Mouse (Mus musculus) hindbrain, embryonic 13.5 days (tissue): ENCODE measurements around the gene Umad1. TPM values are rescaled to one million over a fixed set of nuclear protein-coding genes. Genes with fewer than 3 reads are reported as not detected.

Experiments
- ATAC-seq: fragments of 200-750 bp; cut with Nextera tagmentation; 2 replicates; pipeline ENCODE4 v1.8.0; 2017; ENCODE audit warnings: moderate TSS enrichment; ENCODE audit not compliant: low FRiP score
- H3K27ac ChIP-seq: fragments of 300-500 bp; sonication (generic); 2 replicates; pipeline ENCODE4 v1.5.1; 2015; ENCODE audit warnings: inconsistent platforms, mild to moderate bottlenecking, moderate library complexity
- H3K27me3 ChIP-seq: fragments of 300-500 bp; sonication (generic); 2 replicates; pipeline ENCODE4 v1.6.1; 2015; ENCODE audit warnings: mild to moderate bottlenecking, inconsistent platforms
- H3K36me3 ChIP-seq: fragments of 300-500 bp; sonication (generic); 2 replicates; pipeline ENCODE4 v1.6.1; 2015; ENCODE audit warnings: mild to moderate bottlenecking, inconsistent platforms
- H3K4me1 ChIP-seq: fragments of 300-500 bp; sonication (generic); replicated peaks from 2 replicates; pipeline ENCODE4 v1.6.1; 2015; ENCODE audit warnings: inconsistent platforms
- H3K4me2 ChIP-seq: fragments of 300-500 bp; sonication (generic); 2 replicates; pipeline ENCODE4 v1.6.1; 2015; ENCODE audit warnings: inconsistent platforms, mild to moderate bottlenecking, moderate library complexity
- H3K4me3 ChIP-seq: fragments of 300-500 bp; sonication (generic); 2 replicates; pipeline ENCODE4 v1.5.1; 2015; ENCODE audit warnings: mild to moderate bottlenecking, inconsistent platforms
- H3K9ac ChIP-seq: fragments of 300-500 bp; sonication (generic); 2 replicates; pipeline ENCODE4 v1.6.1; 2015; ENCODE audit warnings: mild to moderate bottlenecking, inconsistent platforms
- H3K9me3 ChIP-seq: fragments of 300-500 bp; sonication (generic); 2 replicates; pipeline ENCODE4 v1.6.1; 2016; ENCODE audit warnings: inconsistent platforms
- WGBS: fragments of 180-500 bp; shearing (Covaris S2); methylation state at CpG from one replicate; pipeline ENCODE4 v1.1.7; 2015; 5-methylcytosine and 5-hydroxymethylcytosine counted together
- polyA plus RNA-seq: library from polyadenylated mRNA; unstranded; fragments of >200 nt; fragmentation: Nextera tagmentation; extraction: Ambion mirVana; gene quantifications from 2 replicates; pipeline ENCODE4 v1.2.1, GENCODE M21; 2015

The Umad1 gene
- polyA plus RNA-seq, 1 experiment from 2014 or later, result 48.2 TPM

DNA sequence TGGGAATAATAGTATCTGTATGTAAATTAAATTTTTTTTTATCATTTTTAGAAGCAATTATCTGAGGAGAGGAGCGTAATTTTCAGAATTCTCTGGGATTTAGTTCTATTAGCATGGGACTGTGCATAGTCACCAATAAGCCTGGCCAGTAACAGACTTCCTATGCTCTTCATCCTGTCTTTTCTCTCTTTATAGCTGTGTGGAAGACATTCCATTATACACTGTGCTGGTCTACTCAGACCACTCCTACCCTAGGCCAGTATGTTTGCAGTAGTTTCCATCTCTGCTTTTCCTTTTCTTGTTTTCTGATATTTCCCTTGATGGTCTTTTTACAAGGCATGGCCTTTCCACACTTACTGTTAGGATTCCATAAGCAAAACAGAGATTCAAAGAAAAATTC, 74.3 kb downstream of the Umad1 start:
- no peak overlapping the region for H3K4me3 ChIP-seq
- 94% methylated on average over 1 of the region's 1 CpGs for whole genome bisulfite sequencing
- no peak overlapping the region for H3K27ac ChIP-seq
- no peak for ATAC-seq
- H3K27me3 ChIP-seq, result no peaks in the 10 kb centered on the region
- no peaks in the 10 kb centered on the region; the same call in 1 of the 2 replicates for H3K9me3 ChIP-seq
- H3K9ac ChIP-seq, result no peak overlapping the region
- no peak overlapping the region for H3K4me2 ChIP-seq
- no peaks in the 10 kb centered on the region for H3K4me1 ChIP-seq
- no peaks in the 10 kb centered on the region for H3K36me3 ChIP-seq

DNA sequence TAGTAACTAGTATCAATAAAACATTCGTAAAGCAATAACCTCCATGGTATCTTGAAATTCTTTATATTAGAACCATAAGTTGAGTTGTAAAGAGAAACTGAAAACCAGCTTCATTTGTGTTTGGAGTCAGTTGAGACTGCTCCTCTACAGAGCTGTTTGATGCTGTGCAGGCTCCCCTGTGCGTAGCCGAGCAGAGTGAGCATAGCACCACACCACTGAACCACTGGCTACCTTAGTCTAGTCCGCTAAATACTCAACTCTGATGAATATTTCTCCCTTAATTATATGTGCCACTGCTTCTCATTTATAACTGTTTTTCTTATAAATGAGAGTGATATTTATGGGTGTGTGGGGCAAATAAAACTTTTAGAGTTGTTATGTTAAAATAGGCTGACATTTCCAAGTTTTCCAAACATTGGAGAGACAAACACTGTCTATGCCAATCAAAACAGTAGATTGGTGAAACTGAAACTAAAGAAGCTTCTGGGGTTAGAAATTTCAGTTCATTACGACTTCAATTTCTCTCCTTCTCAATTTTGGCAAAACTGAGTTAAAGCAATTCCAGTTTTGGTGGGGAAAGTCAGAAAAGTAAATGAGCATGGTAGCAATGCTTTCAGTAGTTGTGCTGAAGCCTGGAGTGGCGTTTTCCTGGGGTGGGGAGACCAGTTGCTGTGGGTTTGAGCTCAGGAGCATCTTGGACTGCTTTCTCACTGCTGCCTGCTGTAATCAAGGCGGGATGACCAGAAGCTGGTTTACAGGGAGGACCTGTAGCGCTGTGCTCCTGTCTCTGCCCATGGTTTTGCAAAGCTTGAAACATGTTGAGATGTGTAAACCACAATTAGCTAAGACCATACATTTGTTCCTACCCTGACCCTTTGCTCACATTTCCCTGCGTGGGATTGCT, 77.7 kb downstream of the Umad1 start:
- no peak overlapping the region for H3K4me2 ChIP-seq
- H3K9ac ChIP-seq, result no peak overlapping the region
- WGBS, result 88% methylated on average over 9 of the region's 9 CpGs
- no peak overlapping the region for H3K4me3 ChIP-seq
- H3K36me3 ChIP-seq, result no peaks in the 10 kb centered on the region
- ATAC-seq, result no peak
- no peaks in the 10 kb centered on the region for H3K27me3 ChIP-seq
- no peaks in the 10 kb centered on the region for H3K4me1 ChIP-seq
- no peaks in the 10 kb centered on the region for H3K9me3 ChIP-seq
- no peak overlapping the region for H3K27ac ChIP-seq

DNA sequence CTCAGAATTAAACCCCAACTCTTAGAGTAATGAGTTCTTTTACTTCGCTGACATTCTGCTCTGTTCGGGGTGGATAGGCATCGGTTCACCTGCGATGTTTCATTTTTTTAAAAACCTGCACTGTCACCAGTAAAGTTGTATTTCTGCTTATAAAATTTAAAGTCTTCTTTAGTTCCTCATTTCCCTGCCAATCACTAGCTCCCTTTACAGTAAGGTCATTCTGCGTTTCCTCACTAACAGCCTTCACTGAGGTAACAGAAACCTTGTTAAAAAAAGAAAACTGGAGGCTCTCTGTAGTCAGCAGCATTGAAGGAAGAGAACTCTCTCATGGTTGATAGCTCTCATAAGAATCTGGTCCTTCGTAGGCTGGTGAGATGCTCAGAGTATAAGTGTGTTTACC, 80.4 kb downstream of the Umad1 start:
- H3K27ac ChIP-seq, result no peak overlapping the region
- H3K36me3 ChIP-seq, result no peaks in the 10 kb centered on the region
- no peaks in the 10 kb centered on the region for H3K27me3 ChIP-seq
- H3K4me1 ChIP-seq, result no peaks in the 10 kb centered on the region
- ATAC-seq, result no peak
- no peak overlapping the region for H3K9ac ChIP-seq
- no peaks in the 10 kb centered on the region for H3K9me3 ChIP-seq
- WGBS, result 89% methylated on average over 6 of the region's 6 CpGs
- no peak overlapping the region for H3K4me3 ChIP-seq
- no peak overlapping the region for H3K4me2 ChIP-seq

DNA sequence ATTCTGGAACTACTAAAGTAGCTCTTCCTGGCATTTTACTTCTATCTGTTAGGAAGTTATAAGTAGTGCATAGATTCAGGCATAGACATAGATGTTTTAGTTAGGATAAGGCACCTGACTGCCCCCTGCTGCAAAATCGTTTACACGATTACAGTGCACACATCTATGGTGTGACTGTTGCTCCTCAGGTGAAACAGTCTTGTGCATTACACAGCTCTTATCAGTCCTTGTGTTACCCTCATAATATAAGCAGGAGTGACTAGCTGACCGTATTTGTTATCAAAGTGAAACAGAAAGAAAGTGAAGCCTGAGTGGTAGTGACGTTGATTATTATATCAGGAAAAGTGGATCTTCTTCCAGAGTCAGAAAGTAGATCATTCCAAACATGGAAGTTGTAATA, 84.2 kb downstream of the Umad1 start:
- 96% methylated on average over 4 of the region's 4 CpGs for WGBS
- no peak overlapping the region for H3K4me3 ChIP-seq
- ATAC-seq, result no peak
- H3K27me3 ChIP-seq, result no peaks in the 10 kb centered on the region
- no peaks in the 10 kb centered on the region for H3K36me3 ChIP-seq
- no peak overlapping the region for H3K27ac ChIP-seq
- H3K4me2 ChIP-seq, result no peak overlapping the region
- no peaks in the 10 kb centered on the region for H3K9me3 ChIP-seq
- no peaks in the 10 kb centered on the region for H3K4me1 ChIP-seq
- H3K9ac ChIP-seq, result no peak overlapping the region

DNA sequence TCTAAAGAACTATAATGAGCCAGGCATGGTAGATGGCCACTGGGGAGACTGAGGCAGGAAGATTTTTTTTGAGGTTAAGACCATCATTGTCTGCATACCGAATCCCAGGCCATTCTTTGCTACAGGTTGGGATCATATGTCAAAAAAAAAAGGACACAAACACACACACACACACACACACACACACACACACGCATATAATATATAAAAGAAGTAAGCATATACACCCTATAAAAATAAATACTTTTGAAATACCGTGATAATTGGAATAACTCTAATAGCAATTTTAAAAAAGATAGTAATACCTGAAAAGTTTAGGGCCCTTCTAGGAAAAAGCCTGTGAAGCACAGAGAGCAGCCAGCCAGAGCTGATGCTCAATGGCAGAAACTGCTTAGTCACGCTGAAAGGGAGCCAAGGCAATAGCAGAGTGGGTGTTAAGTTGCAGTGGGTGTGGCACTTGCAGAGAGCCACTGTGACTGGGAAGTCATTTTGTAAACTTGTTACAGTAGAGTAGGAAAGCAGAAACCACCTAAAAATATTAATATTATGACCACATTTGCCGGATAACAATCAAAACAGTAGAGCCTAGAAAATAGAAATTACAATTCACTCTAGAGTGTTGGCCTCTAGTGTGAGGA, 86.2 kb downstream of the Umad1 start:
- Histone ChIP-seq H3K4me3 (no peak overlapping the region), H3K4me2 (no peak overlapping the region), H3K27me3 (no peaks in the 10 kb centered on the region), H3K4me1 (no peaks in the 10 kb centered on the region), H3K36me3 (no peaks in the 10 kb centered on the region), H3K27ac (no peak overlapping the region), H3K9me3 (no peaks in the 10 kb centered on the region), H3K9ac (no peak overlapping the region)
- ATAC-seq, result no peak
- 81% methylated on average over 5 of the region's 5 CpGs for WGBS

DNA sequence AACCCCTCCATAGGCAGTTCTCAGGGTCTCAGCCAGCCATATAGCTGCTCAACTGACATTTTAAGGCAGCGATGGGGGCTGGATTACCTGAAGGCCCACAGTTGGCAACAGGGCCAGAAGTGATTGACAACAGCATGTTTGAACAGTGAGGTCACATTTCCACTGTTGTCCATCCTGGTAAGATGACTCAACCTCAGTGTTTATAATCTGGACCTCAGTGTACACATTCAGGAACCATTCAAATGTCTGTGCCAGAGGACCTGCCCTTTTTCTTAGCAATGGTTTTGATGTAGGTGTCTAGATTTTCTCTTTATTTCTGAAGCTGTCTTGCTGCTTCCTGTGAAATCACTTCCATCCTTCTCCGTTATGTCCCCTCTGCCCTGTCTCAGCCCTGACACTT, 88.1 kb downstream of the Umad1 start:
- Histone ChIP-seq H3K27ac (no peak overlapping the region), H3K9me3 (no peaks in the 10 kb centered on the region), H3K4me2 (no peak overlapping the region), H3K4me1 (peaks cover 3% of the 10 kb centered on the region), H3K36me3 (no peaks in the 10 kb centered on the region), H3K27me3 (no peaks in the 10 kb centered on the region), H3K9ac (no peak overlapping the region), H3K4me3 (no peak overlapping the region)
- no peak for ATAC-seq
- WGBS, result 89% methylated on average over 2 of the region's 2 CpGs

DNA sequence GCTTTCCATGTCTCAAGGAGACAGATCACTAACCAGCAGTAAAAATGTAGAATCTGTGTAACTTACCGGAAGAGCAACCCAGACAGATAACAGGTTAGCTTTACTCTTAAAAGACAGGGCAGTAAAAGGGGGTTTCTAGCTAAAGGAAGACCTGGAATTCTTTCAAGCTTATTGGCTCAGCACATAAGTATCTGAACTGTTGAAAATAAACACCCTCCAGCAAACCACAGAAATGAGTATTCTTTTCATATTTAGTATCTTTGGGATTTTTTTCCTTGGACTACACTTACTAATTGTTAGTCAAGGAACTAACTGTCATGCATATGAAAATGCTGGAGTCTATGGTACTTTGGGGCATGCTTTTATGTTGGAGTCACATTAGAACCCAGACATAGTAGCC, 89.3 kb downstream of the Umad1 start:
- no peak overlapping the region for H3K4me3 ChIP-seq
- WGBS, result 97% methylated on average over 1 of the region's 1 CpGs

DNA sequence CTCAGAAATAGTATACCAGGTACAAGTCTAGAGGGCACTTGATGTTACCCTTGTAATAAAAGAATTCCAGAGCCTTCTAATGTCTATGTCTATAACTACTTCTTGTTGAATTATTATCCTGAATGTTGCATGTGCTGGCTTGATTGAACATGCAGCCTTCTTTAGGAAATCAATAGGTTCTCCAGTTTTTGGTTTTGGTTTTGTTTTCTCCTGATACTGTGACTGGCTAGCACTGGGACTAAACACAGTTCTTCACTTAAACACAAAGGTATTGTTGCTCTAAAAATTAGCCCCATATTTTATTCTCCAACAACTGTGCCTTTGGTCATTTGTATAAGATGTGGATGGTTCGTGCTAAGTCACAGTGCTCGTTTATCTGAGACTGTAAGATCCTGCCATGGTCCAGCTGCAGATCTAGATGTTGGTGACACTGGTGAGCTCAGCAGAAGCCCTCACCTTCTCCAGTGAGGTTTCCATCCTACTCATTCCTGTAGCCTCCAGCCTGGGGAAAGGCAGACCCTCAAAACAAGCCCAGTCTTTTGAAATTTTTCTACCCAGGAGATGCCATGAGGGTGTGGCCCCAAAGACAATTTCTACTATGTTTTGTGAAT, 90.1 kb downstream of the Umad1 start:
- peaks cover 22% of the 10 kb centered on the region for H3K4me1 ChIP-seq
- no peak overlapping the region for H3K4me2 ChIP-seq
- H3K9me3 ChIP-seq, result no peaks in the 10 kb centered on the region
- no peak overlapping the region for H3K27ac ChIP-seq
- H3K36me3 ChIP-seq, result no peaks in the 10 kb centered on the region
- H3K9ac ChIP-seq, result no peak overlapping the region
- H3K4me3 ChIP-seq, result no peak overlapping the region
- WGBS, result 93% methylated on average over 2 of the region's 2 CpGs
- ATAC-seq, result no peak
- no peaks in the 10 kb centered on the region for H3K27me3 ChIP-seq

More for the DNA sequence above, 89.3 kb downstream of the Umad1 start:
- Histone ChIP-seq H3K27me3 (no peaks in the 10 kb centered on the region), H3K36me3 (no peaks in the 10 kb centered on the region), H3K9me3 (no peaks in the 10 kb centered on the region), H3K4me1 (peaks cover 14% of the 10 kb centered on the region), H3K27ac (no peak overlapping the region), H3K9ac (no peak overlapping the region), H3K4me2 (no peak overlapping the region)
- ATAC-seq, result no peak

DNA sequence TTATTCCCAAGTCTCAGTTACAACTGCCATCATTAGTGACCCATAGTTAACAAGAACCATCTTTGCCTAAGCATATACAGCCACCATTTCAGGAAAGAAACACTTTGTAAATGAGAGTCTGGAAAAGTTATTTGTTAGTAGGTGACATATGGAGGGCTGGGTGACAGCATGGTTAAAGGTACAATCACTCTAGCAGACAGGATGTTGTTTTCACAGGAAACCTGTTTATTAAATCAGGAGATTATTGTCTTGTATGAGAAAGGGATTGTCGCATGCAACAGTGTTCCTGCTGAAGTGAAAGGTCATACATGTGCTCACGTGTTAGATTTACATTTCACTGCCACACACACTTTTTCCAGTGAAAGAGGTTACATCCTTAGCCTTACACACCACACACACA, 92.4 kb downstream of the Umad1 start:
- H3K4me2 ChIP-seq, result no peak overlapping the region
- H3K27ac ChIP-seq, result no peak overlapping the region
- ATAC-seq, result no peak
- H3K4me1 ChIP-seq, result peaks cover 22% of the 10 kb centered on the region
- H3K4me3 ChIP-seq, result no peak overlapping the region
- no peaks in the 10 kb centered on the region for H3K9me3 ChIP-seq
- no peaks in the 10 kb centered on the region for H3K27me3 ChIP-seq
- H3K9ac ChIP-seq, result no peak overlapping the region
- WGBS, result 88% methylated on average over 2 of the region's 2 CpGs
- H3K36me3 ChIP-seq, result no peaks in the 10 kb centered on the region

DNA sequence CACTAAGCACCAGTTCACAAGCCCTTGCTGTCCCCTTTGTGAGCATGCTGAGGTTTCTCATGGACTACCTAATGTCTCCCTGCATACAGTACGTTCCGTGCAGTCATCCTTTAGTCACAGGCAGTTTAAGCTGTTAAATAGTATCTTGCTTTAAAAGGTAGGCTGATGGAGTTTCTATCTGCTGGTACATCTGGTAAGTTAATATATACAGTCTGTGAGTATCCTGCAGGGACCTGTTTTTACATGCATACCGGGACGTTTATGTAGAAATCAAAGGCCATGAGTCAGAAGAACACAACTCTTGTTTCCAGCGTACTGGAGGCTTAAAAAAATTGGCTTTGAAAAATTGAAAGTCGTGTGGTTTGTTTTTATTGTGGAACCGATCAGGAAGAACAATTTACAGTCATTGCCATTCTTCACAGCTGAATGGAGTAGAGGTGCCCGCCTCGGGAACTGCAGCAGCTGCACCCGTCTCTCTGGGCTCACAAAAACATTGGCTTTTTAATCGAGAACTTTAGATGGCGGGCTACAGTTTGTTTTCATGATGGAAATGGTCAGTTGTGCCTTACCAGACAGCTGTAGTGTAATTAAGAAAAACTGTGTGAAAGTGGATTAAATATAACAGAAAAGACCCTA, 93.6 kb downstream of the Umad1 start:
- peak; percentile 69 for ATAC-seq
- H3K4me2 ChIP-seq, result peak overlapping the region; percentile 40
- no peak overlapping the region for H3K9ac ChIP-seq
- H3K4me3 ChIP-seq, result no peak overlapping the region
- no peaks in the 10 kb centered on the region for H3K27me3 ChIP-seq
- H3K36me3 ChIP-seq, result no peaks in the 10 kb centered on the region
- peak overlapping the region; percentile 4 for H3K27ac ChIP-seq
- H3K9me3 ChIP-seq, result no peaks in the 10 kb centered on the region
- WGBS, result 24% methylated on average over 12 of the region's 12 CpGs
- peaks cover 22% of the 10 kb centered on the region for H3K4me1 ChIP-seq

DNA sequence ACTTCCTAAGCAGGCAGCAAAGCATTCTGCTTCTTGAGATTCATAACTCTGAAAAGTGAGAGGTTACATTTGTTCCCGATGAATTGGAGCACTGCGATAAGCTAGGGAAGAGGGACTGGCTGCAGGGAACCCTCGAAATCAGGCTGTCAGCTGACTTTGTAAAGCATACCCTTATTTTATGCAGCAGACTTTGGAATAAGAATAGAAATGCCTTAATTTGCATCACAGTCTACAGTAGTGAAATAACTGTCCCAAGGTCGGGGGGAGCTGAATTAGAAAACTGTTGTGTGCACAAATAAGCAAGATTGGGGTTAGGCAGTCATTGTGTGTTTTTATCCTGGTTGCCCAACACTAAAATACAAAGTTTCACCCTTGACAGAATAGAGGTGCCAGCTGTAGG, 94.4 kb downstream of the Umad1 start:
- Histone ChIP-seq H3K36me3 (no peaks in the 10 kb centered on the region), H3K27ac (0 out of 2 replicates have a peak overlapping the region, but pooled peaks have one; percentile 40), H3K4me1 (peaks cover 22% of the 10 kb centered on the region), H3K4me3 (no peak overlapping the region), H3K27me3 (no peaks in the 10 kb centered on the region), H3K9me3 (no peaks in the 10 kb centered on the region), H3K4me2 (no peak overlapping the region), H3K9ac (no peak overlapping the region)
- WGBS, result 41% methylated on average over 4 of the region's 4 CpGs
- no peak for ATAC-seq

DNA sequence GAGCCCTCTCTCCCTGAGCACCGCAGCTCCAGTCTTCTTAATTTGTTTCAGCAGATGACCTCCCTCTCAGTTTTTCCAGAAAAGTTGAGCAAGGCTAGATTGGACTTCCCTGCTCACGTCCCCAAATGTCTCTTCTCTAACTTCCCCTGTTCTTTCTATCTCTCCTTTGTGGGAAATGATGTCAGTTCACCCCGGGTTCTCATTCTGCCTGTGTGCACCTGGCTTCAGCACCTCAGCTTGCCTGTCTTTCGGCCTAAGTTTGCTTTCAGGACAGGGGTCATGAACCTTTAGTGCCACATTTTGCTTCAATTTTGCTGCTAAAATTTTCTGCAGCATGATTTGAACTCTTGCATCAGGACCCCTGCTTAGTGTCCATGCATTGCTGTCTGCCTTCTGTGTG, 95.8 kb downstream of the Umad1 start:
- Histone ChIP-seq H3K27me3 (no peaks in the 10 kb centered on the region), H3K4me1 (peaks cover 22% of the 10 kb centered on the region), H3K4me2 (no peak overlapping the region), H3K9me3 (no peaks in the 10 kb centered on the region), H3K4me3 (no peak overlapping the region), H3K27ac (no peak overlapping the region), H3K36me3 (no peaks in the 10 kb centered on the region), H3K9ac (no peak overlapping the region)
- WGBS, result 89% methylated on average over 4 of the region's 4 CpGs
- ATAC-seq, result no peak
